Mouse (Mus musculus): Measurements from ENCODE around the gene Kiss1. TPM values are rescaled to one million over a fixed set of nuclear protein-coding genes. Genes with fewer than 3 reads are reported as not detected.

Kiss1 gene
- polyA plus RNA-seq, 1 experiment from 2014 or later = not detected

DNA sequence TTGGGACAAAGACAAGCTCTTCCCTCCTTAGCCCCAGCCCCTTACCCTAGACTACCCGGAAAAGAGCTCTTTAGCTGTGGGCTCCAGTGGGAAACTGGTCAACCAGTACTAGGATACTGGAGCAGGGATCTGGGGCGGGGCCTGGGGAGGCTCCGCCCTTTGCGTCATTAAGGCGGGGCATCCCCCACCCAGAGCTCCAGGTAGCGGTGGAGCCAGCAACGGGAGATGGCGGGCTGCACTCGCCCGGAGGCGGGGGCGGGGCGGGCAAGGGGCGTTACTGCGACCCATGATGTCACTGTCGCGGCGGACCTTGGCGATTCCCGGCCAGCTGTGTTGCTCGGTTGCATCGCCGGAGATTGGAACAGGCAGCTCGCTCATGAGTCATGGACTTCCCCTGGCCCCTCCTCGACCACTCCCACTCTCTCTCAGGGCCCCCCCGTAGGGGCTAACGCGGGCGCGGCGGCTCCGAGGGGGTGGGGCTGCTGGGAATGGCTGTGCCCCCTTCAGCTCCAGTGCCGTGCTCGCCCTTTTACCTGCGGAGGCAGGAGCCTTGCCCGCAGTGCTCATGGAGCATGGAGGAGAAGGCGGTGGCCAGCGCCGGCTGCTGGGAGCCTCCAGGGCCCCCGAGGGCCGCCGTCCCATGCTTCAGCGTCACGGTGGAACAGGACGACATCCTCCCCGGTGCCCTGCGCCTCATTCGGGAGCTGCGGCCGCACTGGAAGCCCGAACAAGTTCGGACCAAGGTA lies 41.8 kb downstream of the Kiss1 start, which contains the start of gene Etnk2:
Gene Etnk2 (plus strand): TSS at position 297 of the 746 bp plus-strand sequence.
- DNase-seq (ENCODE audit: low spot score) (peak; percentile 80), ATAC-seq (ENCODE audit: low FRiP score) (peak; percentile 77)
- H3K27me3 ChIP-seq (ENCODE audit: control insufficient read depth, insufficient read depth, low read length) = peaks cover 15% of the 10 kb centered on the region
- H3K4me3 ChIP-seq (replicated peaks; ENCODE audit: low read length) = peak within 1 kb of the TSS; percentile 76
- H3K4me2 ChIP-seq (replicated peaks) = peak within 1 kb of the TSS; percentile 96
- H3K4me1 ChIP-seq (replicated peaks; ENCODE audit: control insufficient read depth, insufficient read depth, low read length) = peaks cover 26% of the 10 kb centered on the region
- no peaks in the 10 kb centered on the region for H3K9me3 ChIP-seq (ENCODE audit: control insufficient read depth, low read length)
- under 1% methylated on average over 43 of the region's 52 CpGs for WGBS
- peak within 1 kb of the TSS; percentile 59 for H3K27ac ChIP-seq
- H3K36me3 ChIP-seq (replicated peaks; ENCODE audit: control insufficient read depth, insufficient read depth) = no peaks in the 10 kb centered on the region
- H3K9ac ChIP-seq = peak within 1 kb of the TSS; percentile 81

- H3K27ac ChIP-seq = peak overlapping the region; percentile 59
- peak overlapping the region; percentile 81 for H3K9ac ChIP-seq
- no peak for DNase-seq (ENCODE audit: low spot score)
- no peaks in the 10 kb centered on the region for H3K9me3 ChIP-seq (ENCODE audit: control insufficient read depth, low read length)
- peaks cover 26% of the 10 kb centered on the region for H3K4me1 ChIP-seq (replicated peaks; ENCODE audit: control insufficient read depth, insufficient read depth, low read length)
- peak overlapping the region; percentile 96 for H3K4me2 ChIP-seq (replicated peaks)
- 0 out of 2 replicates have a peak, but pooled peaks have one; percentile 8 for ATAC-seq (ENCODE audit: low FRiP score)
- peaks cover 15% of the 10 kb centered on the region for H3K27me3 ChIP-seq (ENCODE audit: control insufficient read depth, insufficient read depth, low read length)
- peak overlapping the region; percentile 76 for H3K4me3 ChIP-seq (replicated peaks; ENCODE audit: low read length)
- H3K36me3 ChIP-seq (replicated peaks; ENCODE audit: control insufficient read depth, insufficient read depth) = no peaks in the 10 kb centered on the region
- 2% methylated on average over 27 of the region's 27 CpGs for WGBS
Measured at GRCm38 (mm10) chr1:133364022-133364630, 42.5 kb downstream of the Kiss1 start.

GRCm38 (mm10) chr1:133364890-133365289 lies 43.2 kb downstream of the Kiss1 start:
- Histone ChIP-seq H3K4me2 (replicated peaks) (peak overlapping the region; percentile 96; the same call in 1 of the 2 replicates), H3K4me1 (replicated peaks; ENCODE audit: control insufficient read depth, insufficient read depth, low read length) (peaks cover 26% of the 10 kb centered on the region)
- ATAC-seq (ENCODE audit: low FRiP score) = no peak

DNA sequence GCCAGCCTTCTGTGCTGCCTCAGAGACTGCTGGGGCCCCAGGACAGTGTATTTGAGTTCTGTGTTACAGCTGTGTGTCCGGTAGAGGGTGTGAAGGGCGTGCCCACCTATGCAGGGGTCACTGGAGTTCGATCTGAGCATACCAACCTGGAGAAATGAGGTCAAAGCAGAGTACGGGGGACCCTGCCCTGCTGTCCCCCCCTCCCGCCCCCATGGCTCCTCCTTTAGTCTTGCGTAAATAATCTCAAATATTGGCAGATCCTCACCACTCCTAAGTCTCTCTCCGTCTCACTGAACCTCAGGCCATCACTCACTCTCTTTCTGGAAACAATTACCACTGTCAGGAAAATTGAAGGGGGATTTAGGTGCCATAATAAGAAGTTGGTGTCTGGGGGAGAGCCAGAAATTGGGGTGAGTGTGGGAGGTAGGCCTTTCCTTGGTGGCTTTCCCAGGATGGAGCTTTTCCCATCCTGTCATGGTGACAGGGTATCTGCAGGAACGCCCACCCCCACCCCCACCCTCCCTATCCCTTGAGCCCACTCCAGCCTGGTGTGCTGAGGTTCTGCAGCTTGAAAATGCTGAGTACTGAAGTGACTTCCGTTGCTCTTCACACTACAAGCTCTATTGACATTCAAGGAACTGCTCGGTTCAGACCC lies 45.4 kb downstream of the Kiss1 start:
- WGBS = 49% methylated on average over 10 of the region's 10 CpGs
- Histone ChIP-seq H3K4me3 (replicated peaks; ENCODE audit: low read length) (no peak overlapping the region), H3K36me3 (replicated peaks; ENCODE audit: control insufficient read depth, insufficient read depth) (no peaks in the 10 kb centered on the region), H3K4me1 (replicated peaks; ENCODE audit: control insufficient read depth, insufficient read depth, low read length) (peaks cover 26% of the 10 kb centered on the region), H3K27me3 (ENCODE audit: control insufficient read depth, insufficient read depth, low read length) (peaks cover 15% of the 10 kb centered on the region), H3K9ac (no peak overlapping the region), H3K4me2 (replicated peaks) (no peak overlapping the region), H3K27ac (no peak overlapping the region; the same call in 1 of the 2 replicates), H3K9me3 (ENCODE audit: control insufficient read depth, low read length) (no peaks in the 10 kb centered on the region)
- DNase-seq (ENCODE audit: low spot score) = no peak
- ATAC-seq (ENCODE audit: low FRiP score) = no peak

More at GRCm38 (mm10) chr1:133364890-133365289, 43.2 kb downstream of the Kiss1 start:
- Histone ChIP-seq H3K27me3 (ENCODE audit: control insufficient read depth, insufficient read depth, low read length) (peaks cover 15% of the 10 kb centered on the region), H3K4me3 (replicated peaks; ENCODE audit: low read length) (no peak overlapping the region), H3K27ac (no peak overlapping the region), H3K9ac (no peak overlapping the region), H3K9me3 (ENCODE audit: control insufficient read depth, low read length) (no peaks in the 10 kb centered on the region), H3K36me3 (replicated peaks; ENCODE audit: control insufficient read depth, insufficient read depth) (no peaks in the 10 kb centered on the region)
- DNase-seq (ENCODE audit: low spot score) = no peak
- WGBS = 51% methylated on average over 2 of the region's 2 CpGs

DNA sequence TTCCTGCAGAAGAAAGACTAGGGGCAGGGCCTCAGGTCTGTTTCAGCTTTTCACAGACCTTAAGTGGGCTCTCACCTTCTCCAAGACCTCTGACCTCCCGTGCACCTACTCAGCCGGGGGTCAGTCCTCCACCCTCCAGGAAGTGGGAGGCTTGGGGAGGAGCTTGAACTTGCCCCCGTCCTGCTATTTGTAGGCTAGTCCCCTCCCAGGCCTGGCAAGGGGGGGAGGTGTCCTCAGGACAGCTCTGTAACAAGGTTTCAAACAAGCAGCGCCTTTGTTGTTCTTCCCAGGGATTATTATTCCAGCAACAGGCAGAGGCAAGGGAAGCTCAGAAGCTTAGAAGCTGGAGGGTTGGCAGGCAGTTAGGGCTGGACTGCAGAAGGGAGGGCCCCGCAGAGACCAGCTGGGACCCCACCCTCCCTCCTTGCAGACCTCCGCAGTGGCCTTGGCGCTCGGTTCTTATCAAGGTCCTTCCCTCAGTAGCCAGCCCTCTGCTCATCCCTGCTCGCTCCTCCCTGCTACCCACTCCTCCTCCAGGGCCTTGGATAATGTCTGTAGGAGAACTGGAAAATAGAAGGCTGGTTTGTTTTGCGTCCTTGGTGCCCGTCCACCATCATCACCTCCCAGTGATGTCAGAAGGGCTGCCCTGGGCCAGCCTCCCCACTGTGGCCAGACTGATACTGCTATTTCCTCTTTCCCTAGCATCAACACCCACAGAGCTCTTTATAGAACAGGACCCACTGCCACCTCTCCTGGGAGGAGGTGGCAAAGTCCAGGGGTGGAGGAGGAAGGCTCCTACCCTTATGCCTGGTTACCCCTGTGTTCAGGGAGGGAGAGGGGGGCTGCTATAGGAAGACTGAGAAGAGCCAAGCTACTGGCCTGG lies 46.2 kb downstream of the Kiss1 start:
- Histone ChIP-seq H3K9me3 (ENCODE audit: control insufficient read depth, low read length) (no peaks in the 10 kb centered on the region), H3K4me3 (replicated peaks; ENCODE audit: low read length) (no peak overlapping the region), H3K4me1 (replicated peaks; ENCODE audit: control insufficient read depth, insufficient read depth, low read length) (peaks cover 26% of the 10 kb centered on the region), H3K4me2 (replicated peaks) (no peak overlapping the region), H3K27ac (no peak overlapping the region; the same call in 1 of the 2 replicates), H3K27me3 (ENCODE audit: control insufficient read depth, insufficient read depth, low read length) (peaks cover 15% of the 10 kb centered on the region), H3K36me3 (replicated peaks; ENCODE audit: control insufficient read depth, insufficient read depth) (no peaks in the 10 kb centered on the region), H3K9ac (no peak overlapping the region)
- DNase-seq (ENCODE audit: low spot score) (no peak), ATAC-seq (ENCODE audit: low FRiP score) (no peak)
- WGBS = 14% methylated on average over 11 of the region's 11 CpGs

DNA sequence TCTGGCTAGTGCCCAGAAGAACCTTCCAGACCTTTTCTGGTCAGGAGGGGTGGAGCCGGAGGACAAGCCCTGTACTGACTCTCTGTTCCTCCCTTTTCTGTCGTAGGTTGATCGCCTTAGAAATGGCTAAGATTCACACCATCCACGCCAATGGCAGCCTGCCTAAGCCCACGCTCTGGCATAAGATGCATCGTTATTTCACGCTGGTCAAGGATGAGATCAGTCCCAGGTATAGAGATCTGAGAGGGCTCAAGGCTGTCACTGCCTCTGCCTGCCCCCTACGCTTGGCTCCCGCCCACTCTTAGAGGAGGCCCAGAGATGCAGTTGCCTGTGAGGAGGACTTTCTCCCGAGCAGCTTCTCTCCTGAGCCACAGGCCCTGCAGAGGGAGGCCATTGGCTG lies 47.0 kb downstream of the Kiss1 start:
- WGBS = 61% methylated on average over 10 of the region's 10 CpGs
- ATAC-seq (ENCODE audit: low FRiP score) (no peak), DNase-seq (ENCODE audit: low spot score) (no peak)

GRCm38 (mm10) chr1:133370352-133370751 lies 48.7 kb downstream of the Kiss1 start:
- ATAC-seq (ENCODE audit: low FRiP score) (no peak), DNase-seq (ENCODE audit: low spot score) (no peak)
- H3K9me3 ChIP-seq (ENCODE audit: control insufficient read depth, low read length) = no peaks in the 10 kb centered on the region
- peaks cover 4% of the 10 kb centered on the region; the same call in 1 of the 2 replicates for H3K27me3 ChIP-seq (ENCODE audit: control insufficient read depth, insufficient read depth, low read length)
- WGBS = 84% methylated on average over 4 of the region's 4 CpGs
- H3K9ac ChIP-seq = no peak overlapping the region
- H3K4me1 ChIP-seq (replicated peaks; ENCODE audit: control insufficient read depth, insufficient read depth, low read length) = peaks cover 15% of the 10 kb centered on the region; the same call in 1 of the 2 replicates
- H3K27ac ChIP-seq = no peak overlapping the region
- no peak overlapping the region for H3K4me2 ChIP-seq (replicated peaks)
- no peaks in the 10 kb centered on the region for H3K36me3 ChIP-seq (replicated peaks; ENCODE audit: control insufficient read depth, insufficient read depth)
- no peak overlapping the region for H3K4me3 ChIP-seq (replicated peaks; ENCODE audit: low read length)

More for the DNA sequence above, 47.0 kb downstream of the Kiss1 start:
- peaks cover 25% of the 10 kb centered on the region for H3K4me1 ChIP-seq (replicated peaks; ENCODE audit: control insufficient read depth, insufficient read depth, low read length)
- H3K9ac ChIP-seq = no peak overlapping the region
- H3K36me3 ChIP-seq (replicated peaks; ENCODE audit: control insufficient read depth, insufficient read depth) = no peaks in the 10 kb centered on the region
- H3K27me3 ChIP-seq (ENCODE audit: control insufficient read depth, insufficient read depth, low read length) = peaks cover 15% of the 10 kb centered on the region
- H3K4me3 ChIP-seq (replicated peaks; ENCODE audit: low read length) = no peak overlapping the region
- no peaks in the 10 kb centered on the region for H3K9me3 ChIP-seq (ENCODE audit: control insufficient read depth, low read length)
- no peak overlapping the region for H3K27ac ChIP-seq
- no peak overlapping the region for H3K4me2 ChIP-seq (replicated peaks)

DNA sequence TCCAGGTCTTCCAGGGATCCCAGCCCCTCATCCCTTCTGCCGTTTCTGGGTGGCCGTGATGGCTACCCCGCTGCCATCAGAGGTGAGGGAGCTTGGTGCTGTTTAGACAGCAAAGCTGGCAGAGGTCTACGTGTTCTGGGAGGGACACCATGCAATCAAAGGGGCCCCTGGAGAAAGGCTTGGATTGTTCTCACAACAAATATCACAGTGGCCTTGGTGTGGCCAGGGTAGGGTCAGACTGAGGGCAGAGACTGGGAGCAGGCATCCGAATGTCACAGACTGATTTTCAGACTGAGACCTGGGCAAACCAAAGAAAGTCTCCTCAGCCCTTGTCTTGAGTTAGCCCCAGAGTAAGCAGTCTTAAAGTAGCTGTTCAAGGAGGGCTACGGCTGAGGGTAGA lies 49.8 kb downstream of the Kiss1 start:
- no peak for DNase-seq (ENCODE audit: low spot score)
- Histone ChIP-seq H3K4me1 (replicated peaks; ENCODE audit: control insufficient read depth, insufficient read depth, low read length) (peaks cover 15% of the 10 kb centered on the region; the same call in 1 of the 2 replicates), H3K36me3 (replicated peaks; ENCODE audit: control insufficient read depth, insufficient read depth) (no peaks in the 10 kb centered on the region), H3K9me3 (ENCODE audit: control insufficient read depth, low read length) (no peaks in the 10 kb centered on the region), H3K9ac (no peak overlapping the region), H3K27me3 (ENCODE audit: control insufficient read depth, insufficient read depth, low read length) (no peaks in the 10 kb centered on the region), H3K4me3 (replicated peaks; ENCODE audit: low read length) (no peak overlapping the region), H3K4me2 (replicated peaks) (no peak overlapping the region), H3K27ac (no peak overlapping the region)
- ATAC-seq (ENCODE audit: low FRiP score) = no peak
- WGBS = 86% methylated on average over 6 of the region's 6 CpGs
